11 mouse cellular contexts compared by ENCODE assay signal in genomic region chr2:33547595-33547994, GRCm38 (mm10).
DNase-seq lines count a peak whose midpoint lies in the region; ATAC-seq and TF ChIP-seq lines count a peak whose summit lies in the region.
"Had no signal": no experiment of that assay in that cellular context is flagged by ENCODE, and none has a peak within 500 bp of the region (broad histone marks: within the 10 kb centered on the region; RNA-seq: fewer than 3 reads in every experiment).

No protein-coding gene starts in this region.

- peak overlapping the region; percentile 81; the same call in 1 of the 2 replicates for H3K27ac ChIP-seq in cerebellum, adult 2 months (ENCODE audit: insufficient read depth, low read length)
- H3K27ac ChIP-seq in layer of hippocampus, adult 2 months, result peak overlapping the region; percentile 87
- peak overlapping the region; percentile 81 for H3K27ac ChIP-seq in hindbrain, embryonic 14.5 days
- peak overlapping the region; percentile 92 for H3K27ac ChIP-seq in midbrain, embryonic 15.5 days
- H3K27ac ChIP-seq: embryonic facial prominence, embryonic 12.5 days; heart, embryonic 10.5 days; liver, embryonic 12.5 days had no signal

- peaks cover 24% of the 10 kb centered on the region for H3K4me1 ChIP-seq in cerebellum, adult 2 months (ENCODE audit: control insufficient read depth, insufficient read depth, low read length)
- peaks cover 26% of the 10 kb centered on the region for H3K4me1 ChIP-seq in hindbrain, embryonic 14.5 days (replicated peaks; ENCODE audit: control insufficient read depth, insufficient read depth, low read length)
- peaks cover 41% of the 10 kb centered on the region for H3K4me1 ChIP-seq in midbrain, embryonic 15.5 days

- no peaks in the 10 kb centered on the region for H3K36me3 ChIP-seq in hindbrain, embryonic 14.5 days (replicated peaks; ENCODE audit: control insufficient read depth, insufficient read depth)
- H3K36me3 ChIP-seq in midbrain, embryonic 15.5 days (replicated peaks), result no peaks in the 10 kb centered on the region
- H3K36me3 ChIP-seq: embryonic facial prominence, embryonic 12.5 days; heart, embryonic 10.5 days; liver, embryonic 12.5 days had no signal

- no peak for TF ChIP-seq CTCF in cerebellum, adult 2 months (IDR thresholded peaks at IDR 0.05; ENCODE audit: borderline replicate concordance, insufficient read depth, low read depth, low read length)
- TF ChIP-seq CTCF in layer of hippocampus, adult 2 months (conservative IDR thresholded peaks at IDR 0.05), result no peak

- no peaks in the 10 kb centered on the region for H3K27me3 ChIP-seq in cerebellum, adult 2 months (ENCODE audit: control insufficient read depth, insufficient read depth, low read length)
- H3K27me3 ChIP-seq in hindbrain, embryonic 14.5 days (ENCODE audit: control insufficient read depth, insufficient read depth, low read length), result no peaks in the 10 kb centered on the region
- H3K27me3 ChIP-seq in midbrain, embryonic 15.5 days (replicated peaks), result peaks cover 3% of the 10 kb centered on the region; the same call in 1 of the 2 replicates

- H3K9ac ChIP-seq in hindbrain, embryonic 14.5 days, result no peak overlapping the region
- H3K9ac ChIP-seq in midbrain, embryonic 15.5 days, result no peak overlapping the region
- H3K9ac ChIP-seq: embryonic facial prominence, embryonic 12.5 days; liver, embryonic 12.5 days had no signal

- DNase-seq in cerebellum, adult 2 months, result peak in 1 of 2 experiments; percentile 19
- DNase-seq in cerebellum, postnatal 4 days (ENCODE audit: low spot score in 2 of 2), result no peak
- no peak for DNase-seq in layer of hippocampus, adult 2 months (ENCODE audit: low spot score in 2 of 2)
- DNase-seq in layer of hippocampus, adult 9-11 months, result no peak
- DNase-seq in hindbrain, embryonic 14.5 days (ENCODE audit: low spot score), result no peak
- DNase-seq in right cerebral cortex, postnatal 36 days (ENCODE audit: low spot score in 2 of 2), result no peak
- no peak for DNase-seq in thymus, postnatal 36 days

- H3K4me2 ChIP-seq in hindbrain, embryonic 14.5 days (replicated peaks), result no peak overlapping the region
- no peak overlapping the region for H3K4me2 ChIP-seq in midbrain, embryonic 15.5 days
- H3K4me2 ChIP-seq: embryonic facial prominence, embryonic 12.5 days; liver, embryonic 12.5 days had no signal

- no peak for ATAC-seq in hindbrain, embryonic 14.5 days (ENCODE audit: low FRiP score)
- ATAC-seq in midbrain, embryonic 15.5 days (replicated peaks), result no peak
- ATAC-seq: liver, embryonic 12.5 days had no signal

- no peak overlapping the region for H3K4me3 ChIP-seq in cerebellum, adult 2 months (replicated peaks; ENCODE audit: insufficient read depth, low read depth, low read length)
- H3K4me3 ChIP-seq in layer of hippocampus, adult 2 months, result no peak overlapping the region
- H3K4me3 ChIP-seq in hindbrain, embryonic 14.5 days (replicated peaks; ENCODE audit: low read length), result no peak overlapping the region
- no peak overlapping the region for H3K4me3 ChIP-seq in midbrain, embryonic 15.5 days
- H3K4me3 ChIP-seq: embryonic facial prominence, embryonic 12.5 days; heart, embryonic 10.5 days; liver, embryonic 12.5 days had no signal

- no peaks in the 10 kb centered on the region for H3K9me3 ChIP-seq in hindbrain, embryonic 14.5 days (ENCODE audit: control insufficient read depth, low read length)
- no peaks in the 10 kb centered on the region for H3K9me3 ChIP-seq in midbrain, embryonic 15.5 days
- H3K9me3 ChIP-seq: embryonic facial prominence, embryonic 12.5 days; liver, embryonic 12.5 days had no signal

- no peak for TF ChIP-seq POLR2A in cerebellum, adult 2 months (IDR thresholded peaks at IDR 0.05; ENCODE audit: borderline replicate concordance, insufficient read depth, low read length)

- WGBS in cerebellum, adult 2 months, result 73% methylated on average over 2 of the region's 2 CpGs
- WGBS in hindbrain, embryonic 14.5 days, result 95% methylated on average over 2 of the region's 2 CpGs
- WGBS in midbrain, embryonic 15.5 days, result 94% methylated on average over 2 of the region's 2 CpGs
